Mouse (Mus musculus) cerebellum, adult 11-12 months (tissue): ENCODE data around the gene Kcnc3.

Experiments used
- DNase-seq: peaks from one replicate; pipeline ENCODE4 v3.0.0; 2022

Gene Kcnc3

GRCm38 (mm10) chr7:44597666-44598065, 7.2 kb downstream of the Kcnc3 start:
- peak; percentile 55 for DNase-seq

DNA sequence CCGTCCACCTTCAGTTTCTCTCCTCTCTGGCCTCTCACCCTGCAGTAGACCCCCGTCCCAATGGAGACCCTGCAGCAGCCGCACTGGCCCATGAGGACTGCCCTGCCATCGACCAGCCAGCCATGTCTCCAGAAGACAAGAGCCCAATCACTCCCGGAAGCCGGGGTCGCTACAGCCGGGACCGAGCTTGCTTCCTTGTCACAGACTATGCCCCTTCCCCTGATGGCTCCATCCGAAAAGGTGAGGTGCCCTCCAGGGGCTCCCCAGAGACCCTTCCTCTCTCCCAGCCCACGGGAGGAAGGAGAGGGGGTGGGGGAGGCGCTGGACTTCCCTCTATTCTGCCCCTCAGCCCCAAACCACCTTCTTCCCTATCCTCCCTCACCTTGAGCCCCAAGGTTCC, 7.9 kb downstream of the Kcnc3 start:
- peak; percentile 63 for DNase-seq

- peak; percentile 62 for DNase-seq
These were observed 10.3 kb downstream of the Kcnc3 start for GRCm38 (mm10) chr7:44600691-44601262.

- peak; percentile 60 for DNase-seq
These were observed 11.2 kb downstream of the Kcnc3 start for GRCm38 (mm10) chr7:44601646-44602045.

GRCm38 (mm10) chr7:44602443-44602842, 12.0 kb downstream of the Kcnc3 start:
- DNase-seq, result peak; percentile 86

DNA sequence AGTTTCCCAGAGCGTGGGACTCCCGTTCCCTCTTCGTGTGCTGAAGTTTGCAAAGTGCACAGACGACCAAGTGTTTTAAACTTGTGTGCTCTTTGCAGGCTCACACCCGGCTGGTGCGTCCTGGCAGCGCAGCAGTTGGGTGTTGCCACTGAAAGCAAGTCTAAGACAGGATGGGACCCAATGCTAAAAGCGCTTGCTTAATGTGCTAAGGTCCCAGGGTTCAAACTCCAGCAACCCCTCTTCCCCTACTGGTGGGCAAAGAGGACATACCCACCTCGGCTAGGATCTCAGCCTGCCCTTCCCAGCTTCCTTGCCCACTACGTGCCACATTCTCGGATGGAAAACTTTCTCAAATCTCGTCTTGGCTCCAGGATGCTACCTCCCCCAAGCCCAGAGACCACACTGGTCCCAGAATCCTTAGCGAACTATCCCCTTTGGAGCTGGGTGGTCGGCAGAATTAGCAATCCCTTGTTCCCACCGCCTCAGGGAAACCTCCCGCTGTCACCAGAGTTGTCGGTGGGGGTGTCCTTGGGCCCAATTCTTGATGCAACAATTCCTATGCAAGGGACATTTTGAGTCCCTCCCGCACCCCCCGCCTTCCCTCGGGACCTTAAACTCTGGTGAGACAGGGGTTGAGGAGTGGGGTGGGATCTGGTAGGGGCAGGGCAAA, 12.9 kb downstream of the Kcnc3 start:
- peak; percentile 72 for DNase-seq

- peak; percentile 77 for DNase-seq
These were observed 13.7 kb downstream of the Kcnc3 start for GRCm38 (mm10) chr7:44604139-44604606.

- DNase-seq, result no peak
These were observed 14.2 kb downstream of the Kcnc3 start for GRCm38 (mm10) chr7:44604619-44605018.

DNA sequence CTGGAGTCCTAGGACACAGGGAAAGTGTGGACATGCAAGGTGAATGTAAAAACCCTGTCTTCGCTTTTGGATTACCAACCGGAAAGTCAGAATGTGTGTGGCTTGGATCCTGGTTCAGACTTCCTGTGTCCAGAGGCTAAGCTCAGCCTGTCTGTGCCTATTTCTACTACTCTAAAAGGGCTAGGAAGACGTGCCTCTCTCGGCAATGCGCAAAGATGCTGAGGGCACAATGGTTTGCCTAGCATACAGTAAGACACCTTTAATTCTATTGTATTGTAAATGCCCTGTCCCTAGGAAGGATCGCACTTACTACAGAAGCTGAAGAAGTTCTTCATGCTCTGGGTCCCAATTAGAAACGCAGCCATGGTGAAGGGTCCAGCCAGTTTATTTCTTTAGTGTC, 15.0 kb downstream of the Kcnc3 start:
- DNase-seq, result no peak

DNA sequence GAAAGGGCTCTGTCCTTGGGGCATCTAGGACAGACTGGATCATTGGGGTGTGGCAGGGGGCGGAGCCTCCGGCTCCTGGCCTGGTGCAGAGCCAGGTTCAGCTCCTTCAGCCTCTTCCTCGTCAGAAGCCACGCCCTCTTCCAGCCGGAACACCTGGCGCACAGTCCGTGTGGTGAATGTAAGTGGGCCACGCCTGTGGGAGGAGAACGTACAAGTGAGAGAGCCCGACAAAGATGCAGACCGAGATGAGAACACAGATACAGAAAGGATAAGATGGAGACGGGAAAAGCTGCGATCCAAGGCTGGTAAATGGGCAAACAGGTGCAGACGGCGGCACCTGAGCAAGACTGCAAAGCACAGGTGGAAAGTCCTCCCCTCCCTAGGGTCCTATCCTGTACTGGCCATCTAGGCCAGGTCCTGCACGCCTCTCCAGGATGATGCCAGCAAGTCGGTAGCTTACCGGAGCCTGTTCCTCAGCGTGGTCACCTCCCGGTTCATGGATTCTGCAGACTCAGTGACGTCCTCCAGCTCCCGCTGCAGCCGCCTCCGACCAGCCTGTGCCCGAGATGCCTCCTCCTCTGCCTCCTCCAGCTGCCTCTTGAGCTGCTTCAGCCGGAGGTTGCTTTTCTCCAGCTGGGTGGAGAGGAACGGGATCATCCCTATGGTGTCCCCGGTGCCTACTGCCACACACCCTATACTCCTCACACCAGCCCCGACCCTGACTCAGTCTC, 15.9 kb downstream of the Kcnc3 start:
- DNase-seq, result peak; percentile 79

- DNase-seq, result no peak
These were observed 21.7 kb downstream of the Kcnc3 start for GRCm38 (mm10) chr7:44612192-44612591.

GRCm38 (mm10) chr7:44614041-44614688, 23.7 kb downstream of the Kcnc3 start:
- peak; percentile 63 for DNase-seq

DNA sequence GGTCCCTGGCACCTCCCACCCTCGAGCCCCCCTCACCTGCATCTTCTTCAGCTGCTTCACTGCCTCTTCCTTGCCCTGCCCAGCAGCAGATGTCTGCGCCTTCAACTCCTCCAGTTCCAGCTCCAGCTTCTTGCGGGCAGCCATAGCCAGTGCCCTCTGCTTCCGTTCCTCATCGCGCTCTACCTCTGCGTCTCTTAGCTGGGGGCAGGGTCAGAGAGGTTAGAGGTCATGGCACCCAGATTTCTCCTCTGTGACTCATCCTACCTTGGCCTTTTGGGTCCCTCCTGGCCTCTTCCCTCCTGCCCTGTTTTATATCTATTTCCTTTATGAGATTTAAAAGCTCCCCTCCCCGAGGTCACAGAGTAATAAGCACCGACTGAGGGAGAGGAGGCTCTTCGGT, 24.8 kb downstream of the Kcnc3 start:
- peak; percentile 59 for DNase-seq

DNA sequence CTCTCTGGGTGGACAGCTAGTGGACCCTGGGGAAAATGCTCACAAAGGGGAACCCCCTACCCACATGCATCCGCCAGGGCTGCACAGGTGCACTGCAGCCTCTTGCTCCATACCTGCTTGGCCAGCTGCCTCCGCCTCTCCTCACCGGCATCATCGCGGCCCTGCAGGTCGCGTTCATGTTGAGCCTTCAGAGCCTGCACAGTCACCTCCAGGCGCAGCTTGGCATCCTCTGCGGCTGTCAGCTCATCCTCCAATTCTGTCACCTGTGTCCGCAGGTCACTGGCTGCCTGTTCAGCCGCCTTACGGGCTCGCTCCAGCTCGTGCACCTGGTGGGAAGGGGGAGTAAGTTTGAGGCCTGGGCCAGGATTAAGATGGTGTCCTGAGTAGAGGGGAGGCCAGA, 25.5 kb downstream of the Kcnc3 start:
- peak; percentile 78 for DNase-seq

DNA sequence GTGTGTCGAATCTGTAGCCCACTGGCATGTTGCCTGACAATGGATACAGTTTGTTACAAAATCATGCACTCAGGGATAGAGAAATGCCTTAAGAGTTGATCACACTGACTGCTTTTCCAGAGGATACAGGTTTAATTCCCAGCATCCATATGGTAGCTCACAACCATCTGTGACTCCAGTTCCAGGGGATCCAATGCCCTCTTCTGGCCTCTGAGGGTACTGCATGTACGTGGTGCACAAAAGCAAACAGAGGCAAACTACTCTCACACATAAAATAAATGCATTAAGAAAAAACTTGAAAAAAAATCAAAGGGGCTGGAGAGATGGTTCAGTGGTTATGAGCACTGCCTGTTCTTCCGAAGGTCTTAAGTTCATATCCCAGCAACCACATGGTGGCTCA, 26.6 kb downstream of the Kcnc3 start:
- no peak for DNase-seq

DNA sequence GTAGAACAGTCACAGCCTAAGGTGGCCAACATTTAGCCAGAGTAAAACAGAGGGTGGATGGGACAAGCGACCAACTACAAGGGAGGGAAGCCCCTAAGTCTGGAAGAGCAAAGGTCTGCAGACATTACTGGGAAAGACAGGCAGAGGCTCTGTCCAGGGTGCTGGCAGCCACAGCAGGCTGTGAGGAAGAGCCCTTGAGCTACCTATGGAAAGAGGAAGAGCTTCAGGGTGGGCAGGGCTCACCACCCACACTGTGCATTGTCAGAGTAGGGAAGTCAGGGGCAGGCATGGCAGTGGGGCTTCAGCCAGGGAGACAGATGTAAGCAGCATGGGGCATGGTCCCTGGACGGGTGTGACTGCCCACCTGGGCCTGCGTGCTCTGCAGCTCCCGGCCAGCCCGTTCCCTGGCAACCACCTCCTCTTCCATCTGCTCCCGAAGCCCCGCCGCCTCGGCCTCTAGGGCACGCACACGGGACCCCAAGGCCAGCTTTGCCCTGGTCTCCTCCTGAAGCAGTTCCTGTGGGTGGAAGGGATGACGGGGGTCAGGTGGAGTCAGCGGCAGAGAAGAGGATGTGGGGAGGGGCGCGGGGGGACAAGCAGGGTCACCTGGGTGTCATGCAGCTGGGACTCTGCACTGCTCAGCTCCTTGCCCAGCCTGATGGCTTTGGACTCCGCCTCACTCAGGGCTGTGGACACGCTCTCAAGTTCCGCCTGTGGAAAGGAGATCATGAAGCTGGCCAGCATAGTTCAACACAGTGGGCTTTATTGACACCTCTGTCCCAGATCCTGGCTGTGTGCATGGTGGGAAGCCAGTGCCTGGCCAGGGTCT, 33.5 kb downstream of the Kcnc3 start:
- peak; percentile 82 for DNase-seq

DNA sequence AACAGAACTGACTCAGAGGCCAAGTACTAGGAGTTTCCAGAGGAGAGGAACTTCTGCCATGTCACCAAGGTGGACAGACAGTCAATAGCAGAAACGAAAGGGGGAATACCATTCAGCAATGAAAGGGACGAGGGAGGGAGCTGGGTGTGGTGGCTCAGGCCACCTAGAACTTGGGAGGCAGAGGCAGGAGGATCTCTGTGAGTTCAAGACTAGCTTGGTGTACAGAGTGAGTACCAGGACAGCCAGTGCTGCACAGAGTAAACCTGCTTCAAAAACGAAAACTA, 34.0 kb downstream of the Kcnc3 start:
- DNase-seq, result peak; percentile 65

DNA sequence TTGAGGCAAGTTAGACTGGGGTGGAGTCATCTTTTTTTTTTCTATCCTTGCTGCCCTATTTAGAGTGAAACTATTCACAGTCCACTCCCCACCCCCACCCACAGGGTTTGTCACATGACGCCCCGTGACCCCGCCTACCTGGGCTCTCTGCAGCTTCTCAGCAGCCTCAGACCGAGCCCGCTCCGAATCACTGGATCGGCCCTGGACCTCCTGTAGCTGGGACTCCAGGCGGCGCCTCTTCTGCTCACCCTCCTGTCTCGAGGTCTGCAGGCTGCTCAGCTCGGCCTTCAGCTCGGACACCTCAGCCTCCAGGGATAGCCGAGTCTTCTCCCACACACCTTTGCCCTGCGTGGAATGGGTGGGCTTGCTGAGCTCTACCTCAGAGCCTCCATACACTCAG, 34.4 kb downstream of the Kcnc3 start:
- peak; percentile 92 for DNase-seq

DNA sequence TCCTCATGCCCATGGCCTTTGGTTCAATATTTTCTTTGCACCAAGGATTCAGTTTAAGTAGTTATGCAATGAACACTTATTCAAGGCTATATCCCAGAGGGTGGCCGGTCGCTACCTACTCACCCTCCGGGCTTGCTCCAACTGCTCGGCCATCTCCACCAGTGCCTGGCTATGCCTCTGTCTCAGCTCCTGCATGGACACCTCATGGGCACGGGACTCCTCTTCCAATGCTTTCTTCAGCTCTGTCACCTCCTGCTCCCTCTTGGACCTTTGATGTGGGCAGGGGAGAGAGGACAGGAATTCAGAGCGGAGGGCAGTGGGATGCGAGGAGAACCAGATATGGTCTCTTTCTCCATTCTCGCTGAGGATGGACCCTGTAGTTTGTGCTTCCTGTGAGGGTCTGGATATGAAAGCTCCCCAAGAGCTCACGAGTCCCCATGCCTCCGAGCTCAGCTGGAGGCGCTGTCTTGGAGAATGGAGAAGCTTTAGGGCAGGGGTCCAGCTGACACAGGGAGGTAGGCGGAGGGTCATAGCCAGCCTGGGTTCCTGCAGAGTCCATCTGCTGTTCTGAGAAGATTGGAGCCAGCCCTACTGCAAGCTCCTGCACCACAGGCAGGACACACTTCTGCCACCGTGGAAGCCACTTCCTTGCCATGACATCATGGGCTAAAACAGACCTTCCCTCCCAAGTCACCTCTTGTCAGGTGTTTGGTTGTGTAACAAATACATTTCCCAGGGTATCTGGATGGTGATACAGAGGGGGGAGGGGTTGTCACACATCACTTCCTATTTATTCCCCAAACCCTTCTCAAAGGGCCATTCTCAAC, 35.0 kb downstream of the Kcnc3 start:
- DNase-seq, result peak; percentile 96

GRCm38 (mm10) chr7:44626068-44626385, 35.6 kb downstream of the Kcnc3 start:
- no peak for DNase-seq

DNA sequence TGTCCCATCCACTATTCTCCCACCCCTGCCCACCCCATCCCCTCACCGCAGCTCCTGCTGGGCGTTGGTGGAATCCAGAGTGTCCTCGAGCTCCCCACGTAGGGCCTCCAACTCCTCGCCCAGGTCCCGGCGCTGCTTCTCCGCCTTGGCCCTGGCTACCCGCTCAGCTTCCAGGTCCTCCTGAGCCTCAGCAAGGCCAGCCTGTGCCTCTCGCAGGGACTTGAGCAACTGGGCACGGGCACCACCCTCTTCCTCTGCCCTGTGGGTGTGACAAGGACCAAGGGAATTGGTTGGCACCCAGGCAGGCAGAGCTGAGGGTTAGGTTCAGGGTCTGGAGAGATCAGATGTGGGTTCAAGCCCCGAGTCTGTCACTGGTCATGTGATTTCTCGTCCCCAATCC, 36.5 kb downstream of the Kcnc3 start:
- DNase-seq, result peak; percentile 63

- no peak for DNase-seq
These were observed 38.1 kb downstream of the Kcnc3 start for GRCm38 (mm10) chr7:44628402-44629034.
